In the genomic region with DNA sequence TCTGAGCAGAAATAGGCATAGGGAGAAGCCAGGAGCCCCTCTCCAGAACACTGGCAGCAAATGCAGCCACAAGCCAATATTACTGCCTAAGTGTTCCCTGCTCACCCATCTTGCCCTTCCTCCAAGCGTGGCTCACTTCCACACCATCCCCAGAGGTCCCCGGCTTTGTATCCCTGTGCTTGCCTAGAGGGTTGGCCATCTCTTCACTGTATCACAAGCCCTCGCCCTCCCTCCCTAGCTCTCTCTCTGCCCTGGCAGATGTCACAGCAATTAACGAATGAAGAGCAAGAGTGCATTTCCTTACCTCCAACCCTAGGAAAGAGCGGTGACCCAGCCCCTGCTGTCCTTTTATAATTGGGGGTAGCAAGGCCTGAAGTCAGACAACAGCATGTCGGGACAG, we compare ENCODE assay signal across 25 mouse cellular contexts. TPM values are rescaled to one million over a fixed set of nuclear protein-coding genes. Genes with fewer than 3 reads are reported as not detected.
DNase-seq lines count a peak whose midpoint lies in the region; ATAC-seq and TF ChIP-seq lines count a peak whose summit lies in the region.
"Had no signal": no experiment of that assay in that cellular context is flagged by ENCODE, and none has a peak within 500 bp of the region (broad histone marks: within the 10 kb centered on the region; RNA-seq: fewer than 3 reads in every experiment).

No protein-coding gene starts in this region.

- H3K9ac ChIP-seq in hindbrain, postnatal 0 days (replicated peaks; ENCODE audit: low read length), result no peak overlapping the region
- no peak overlapping the region for H3K9ac ChIP-seq in midbrain, embryonic 16.5 days (ENCODE audit: low read depth, low read length)
- H3K9ac ChIP-seq: forebrain, embryonic 13.5 days; hindbrain, embryonic 15.5 days; intestine, embryonic 15.5 days had no signal

- TF ChIP-seq CTCF in hindbrain, postnatal 0 days (IDR thresholded peaks at IDR 0.05; ENCODE audit: low read depth), result no peak
- TF ChIP-seq CTCF in brain, embryonic 14.5 days (IDR thresholded peaks at IDR 0.05; ENCODE audit: borderline replicate concordance, extremely low read depth, insufficient read depth, insufficient read length), result no peak

- no peak for ATAC-seq in cerebellum, adult (ENCODE audit: insufficient number of reproducible peaks, low FRiP score, low TSS enrichment)
- ATAC-seq in hindbrain, postnatal 0 days, result no peak
- no peak for ATAC-seq in midbrain, embryonic 16.5 days
- ATAC-seq: activated CD4-positive, CD25-positive, alpha-beta regulatory T cell, adult 4 months; forebrain, embryonic 13.5 days; forebrain, embryonic 16.5 days; intestine, embryonic 15.5 days had no signal

- peak overlapping the region; percentile 41 for H3K27ac ChIP-seq in hindbrain, embryonic 10.5 days
- H3K27ac ChIP-seq in hindbrain, postnatal 0 days, result no peak overlapping the region
- H3K27ac ChIP-seq in midbrain, embryonic 16.5 days (ENCODE audit: low read length), result no peak overlapping the region
- H3K27ac ChIP-seq: forebrain, embryonic 13.5 days; heart, adult 2 months; hindbrain, embryonic 15.5 days; intestine, embryonic 15.5 days had no signal

- no peak for TF ChIP-seq POLR2A in brain, embryonic 14.5 days (IDR thresholded peaks at IDR 0.05; ENCODE audit: borderline replicate concordance, extremely low read depth, insufficient read depth, insufficient read length, poor library complexity, severe bottlenecking)

- intact Hi-C loops in left cerebral cortex, postnatal 4 days (cut with DNase I), result no loop called here

- 45% methylated on average over 6 of the region's 6 CpGs for WGBS in hindbrain, embryonic 10.5 days
- WGBS in hindbrain, postnatal 0 days, result 26% methylated on average over 6 of the region's 6 CpGs
- WGBS in midbrain, embryonic 16.5 days, result 30% methylated on average over 6 of the region's 6 CpGs

- H3K4me3 ChIP-seq in hindbrain, embryonic 10.5 days, result no peak overlapping the region
- no peak overlapping the region for H3K4me3 ChIP-seq in hindbrain, postnatal 0 days (ENCODE audit: low read length)
- no peak overlapping the region for H3K4me3 ChIP-seq in midbrain, embryonic 16.5 days (ENCODE audit: low read depth, low read length)
- H3K4me3 ChIP-seq: forebrain, embryonic 13.5 days; heart, adult 2 months; hindbrain, embryonic 15.5 days; intestine, embryonic 15.5 days had no signal

- no peak overlapping the region for H3K4me2 ChIP-seq in hindbrain, postnatal 0 days (ENCODE audit: low read depth, low read length)
- H3K4me2 ChIP-seq in midbrain, embryonic 16.5 days (ENCODE audit: low read length), result no peak overlapping the region
- H3K4me2 ChIP-seq: forebrain, embryonic 13.5 days; heart, embryonic 11.5 days; hindbrain, embryonic 15.5 days; intestine, embryonic 15.5 days had no signal

- no peaks in the 10 kb centered on the region for H3K36me3 ChIP-seq in hindbrain, embryonic 10.5 days
- no peaks in the 10 kb centered on the region for H3K36me3 ChIP-seq in hindbrain, postnatal 0 days (ENCODE audit: insufficient read depth, low read length)
- H3K36me3 ChIP-seq in midbrain, embryonic 16.5 days (ENCODE audit: control insufficient read depth, insufficient read depth, low read length), result no peaks in the 10 kb centered on the region
- H3K36me3 ChIP-seq: hindbrain, embryonic 15.5 days; intestine, embryonic 15.5 days had no signal

- H3K4me1 ChIP-seq in hindbrain, embryonic 10.5 days (replicated peaks), result peaks cover 81% of the 10 kb centered on the region
- H3K4me1 ChIP-seq in hindbrain, postnatal 0 days (ENCODE audit: insufficient read depth, low read length), result peaks cover 13% of the 10 kb centered on the region
- peaks cover 13% of the 10 kb centered on the region for H3K4me1 ChIP-seq in midbrain, embryonic 16.5 days (ENCODE audit: control insufficient read depth, insufficient read depth, low read length)
- H3K4me1 ChIP-seq: intestine, embryonic 15.5 days had no signal

- peaks cover 8% of the 10 kb centered on the region; the same call in 1 of the 2 replicates for H3K27me3 ChIP-seq in hindbrain, embryonic 10.5 days (ENCODE audit: insufficient read depth, poor library complexity, severe bottlenecking)
- H3K27me3 ChIP-seq in hindbrain, postnatal 0 days (ENCODE audit: insufficient read depth, low read length), result no peaks in the 10 kb centered on the region; the same call in 1 of the 2 replicates
- H3K27me3 ChIP-seq in midbrain, embryonic 16.5 days (ENCODE audit: control insufficient read depth, insufficient read depth, low read depth, low read length), result no peaks in the 10 kb centered on the region
- H3K27me3 ChIP-seq: hindbrain, embryonic 15.5 days had no signal

- no peaks in the 10 kb centered on the region for H3K9me3 ChIP-seq in hindbrain, embryonic 10.5 days
- H3K9me3 ChIP-seq in hindbrain, postnatal 0 days (ENCODE audit: low read length), result no peaks in the 10 kb centered on the region
- no peaks in the 10 kb centered on the region for H3K9me3 ChIP-seq in midbrain, embryonic 16.5 days (replicated peaks; ENCODE audit: control insufficient read depth, low read length, poor library complexity, severe bottlenecking)
- H3K9me3 ChIP-seq: forebrain, embryonic 13.5 days; hindbrain, embryonic 15.5 days; intestine, embryonic 15.5 days had no signal

- peak; percentile 22 to 42 for DNase-seq in cerebellum, postnatal 14 days
- DNase-seq in hindbrain, embryonic 10.5 days (ENCODE audit: low spot score), result peak; percentile 29
- DNase-seq in hindbrain, postnatal 0 days (ENCODE audit: low spot score), result no peak
- peak; percentile 50 for DNase-seq in left cerebral cortex, postnatal 4 days
- no peak for DNase-seq in left cerebral cortex, adult 18-20 months (ENCODE audit: low spot score in 2 of 2)
- peak; percentile 26 for DNase-seq in brain, embryonic 14.5 days (ENCODE audit: low read depth)
- DNase-seq: adrenal gland, adult 8-10 months; adrenal gland, postnatal 36 days; cerebellum, adult 11-12 months; cerebellum, adult 8-10 months; gastrocnemius, postnatal 10 days; gastrocnemius, postnatal 36 days; heart, adult 2 months; heart, postnatal 36 days; kidney, adult 11 months had no signal

RNA-seq across cellular contexts. Expression of a gene that starts 30.3 kb away (rescaled TPM):
- 3.2 and 4.7 TPM in 2 replicates for polyA plus RNA-seq in hindbrain, embryonic 10.5 days (2016; fragmentation: Nextera tagmentation; extraction: Ambion mirVana)
- 63.4 and 65.0 TPM in 2 replicates for total RNA-seq in hindbrain, postnatal 0 days (2014; rRNA removed)
- polyA plus RNA-seq in hindbrain, postnatal 0 days (2015; fragmentation: Nextera tagmentation; extraction: Ambion mirVana), result 20.8 and 22.0 TPM in 2 replicates
- total RNA-seq in left cerebral cortex, postnatal 4 days (2021), result 10 to 100 TPM; 16.4 to 19.2 TPM
- total RNA-seq in left cerebral cortex, adult 18-20 months (2021), result 10 to 100 TPM; 65.7 to 75.3 TPM
- polyA plus RNA-seq in brain, embryonic 14.5 days (2012; rRNA removed), result 16.8 and 26.6 TPM in 2 replicates
- 9.8 and 12.5 TPM in 2 replicates for polyA plus RNA-seq in midbrain, embryonic 16.5 days (2015; fragmentation: Nextera tagmentation; extraction: Ambion mirVana)
- total RNA-seq: ES-E14; gastrocnemius, postnatal 36 days; granulocyte monocyte progenitor cell, adult 5-6 weeks had no signal
- polyA plus RNA-seq: activated CD4-positive, CD25-positive, alpha-beta regulatory T cell, adult 4 months had no signal

Comparison
In these comparisons a context has a peak if more than half of its experiments do, and no peak if none do; other contexts are left out.
1. DNase-seq: peak in cerebellum, postnatal 14 days (2 of 2), hindbrain, embryonic 10.5 days (single experiment), left cerebral cortex, postnatal 4 days (single experiment) and brain, embryonic 14.5 days (single experiment); none in hindbrain, postnatal 0 days (single experiment) and left cerebral cortex, adult 18-20 months (0 of 2).